Mouse (Mus musculus): ENCODE measurements around the gene Klf3.

Gene Klf3

GRCm38 (mm10) chr5:64802795-64803719, at the start of gene Klf3:
Gene Klf3 (plus strand): TSS chr5:64803388.
- peak; percentile 68 for DNase-seq (ENCODE audit: extremely low read depth, low read depth)

- no peak for DNase-seq (ENCODE audit: extremely low read depth, low read depth)
Measured at GRCm38 (mm10) chr5:64762295-64762694, 40.9 kb upstream of the Klf3 start.

GRCm38 (mm10) chr5:64764452-64764851, 38.7 kb upstream of the Klf3 start:
- no peak for DNase-seq (ENCODE audit: extremely low read depth, low read depth)

GRCm38 (mm10) chr5:64765765-64766164, 37.4 kb upstream of the Klf3 start:
- no peak for DNase-seq (ENCODE audit: extremely low read depth, low read depth)

GRCm38 (mm10) chr5:64766626-64767025, 36.6 kb upstream of the Klf3 start:
- no peak for DNase-seq (ENCODE audit: extremely low read depth, low read depth)

- no peak for DNase-seq (ENCODE audit: extremely low read depth, low read depth)
Measured at GRCm38 (mm10) chr5:64771619-64772018, 31.6 kb upstream of the Klf3 start.

- no peak for DNase-seq (ENCODE audit: extremely low read depth, low read depth)
Measured at GRCm38 (mm10) chr5:64778211-64778610, 25.0 kb upstream of the Klf3 start.

GRCm38 (mm10) chr5:64779285-64779684, 23.9 kb upstream of the Klf3 start:
- DNase-seq (ENCODE audit: extremely low read depth, low read depth): no peak

- peak; percentile 84 for DNase-seq (ENCODE audit: extremely low read depth, low read depth)
Measured at GRCm38 (mm10) chr5:64780778-64781177, 22.4 kb upstream of the Klf3 start.

- no peak for DNase-seq (ENCODE audit: extremely low read depth, low read depth)
Measured at GRCm38 (mm10) chr5:64788175-64788574, 15.0 kb upstream of the Klf3 start.

GRCm38 (mm10) chr5:64798209-64798608, 5.0 kb upstream of the Klf3 start:
- DNase-seq (ENCODE audit: extremely low read depth, low read depth): no peak

- no peak for DNase-seq (ENCODE audit: extremely low read depth, low read depth)
Measured at GRCm38 (mm10) chr5:64801545-64801944, 1.6 kb upstream of the Klf3 start.

- DNase-seq (ENCODE audit: extremely low read depth, low read depth): no peak
Measured at GRCm38 (mm10) chr5:64802143-64802542, 1.0 kb upstream of the Klf3 start.

- peak; percentile 30 for DNase-seq (ENCODE audit: extremely low read depth, low read depth)
Measured at GRCm38 (mm10) chr5:64803720-64804462, 703 bp downstream of the Klf3 start.

- no peak for DNase-seq (ENCODE audit: extremely low read depth, low read depth)
Measured at GRCm38 (mm10) chr5:64805131-64805872, 2.1 kb downstream of the Klf3 start.

GRCm38 (mm10) chr5:64805873-64806505, 2.8 kb downstream of the Klf3 start:
- no peak for DNase-seq (ENCODE audit: extremely low read depth, low read depth)

- DNase-seq (ENCODE audit: extremely low read depth, low read depth): no peak
Measured at GRCm38 (mm10) chr5:64806600-64806999, 3.4 kb downstream of the Klf3 start.

- DNase-seq (ENCODE audit: extremely low read depth, low read depth): no peak
Measured at GRCm38 (mm10) chr5:64807159-64807558, 4.0 kb downstream of the Klf3 start.

- no peak for DNase-seq (ENCODE audit: extremely low read depth, low read depth)
Measured at GRCm38 (mm10) chr5:64807603-64808002, 4.4 kb downstream of the Klf3 start.

GRCm38 (mm10) chr5:64808106-64809010, 5.2 kb downstream of the Klf3 start:
- peak; percentile 69 for DNase-seq (ENCODE audit: extremely low read depth, low read depth)

Measured in MEL-GATA-1-ER (cell line).